Mouse (Mus musculus) embryonic facial prominence, embryonic 12.5 days (tissue): ENCODE data around the gene Vipr2. TPM values are rescaled to one million over a fixed set of nuclear protein-coding genes. Genes with fewer than 3 reads are reported as not detected.

Source experiments
- ATAC-seq: fragments of 200-750 bp; cut with Nextera tagmentation; 2 replicates; pipeline ENCODE4 v1.8.0; 2017; ENCODE audit not compliant: insufficient number of reproducible peaks, insufficient read depth, low FRiP score, low TSS enrichment
- H3K27ac ChIP-seq: fragments of 300-500 bp; sonication (generic); 2 replicates; pipeline ENCODE4 v1.5.1; 2016; ENCODE audit warnings: mild to moderate bottlenecking
- H3K27me3 ChIP-seq: fragments of 300-500 bp; sonication (generic); 2 replicates; pipeline ENCODE4 v1.6.1; 2016; ENCODE audit warnings: mild to moderate bottlenecking, moderate library complexity
- H3K36me3 ChIP-seq: fragments of 300-500 bp; sonication (generic); 2 replicates; pipeline ENCODE4 v1.6.1; 2016; ENCODE audit warnings: mild to moderate bottlenecking
- H3K4me1 ChIP-seq: fragments of 300-500 bp; sonication (generic); 2 replicates; pipeline ENCODE4 v1.6.1; 2016
- H3K4me2 ChIP-seq: fragments of 300-500 bp; sonication (generic); replicated peaks from 2 replicates; pipeline ENCODE4 v1.6.1; 2016; ENCODE audit warnings: mild to moderate bottlenecking, moderate library complexity
- H3K4me3 ChIP-seq: fragments of 300-500 bp; sonication (generic); 2 replicates; pipeline ENCODE4 v1.5.1; 2016; ENCODE audit warnings: mild to moderate bottlenecking
- H3K9ac ChIP-seq: fragments of 300-500 bp; sonication (generic); 2 replicates; pipeline ENCODE4 v1.6.1; 2016; ENCODE audit warnings: mild to moderate bottlenecking, moderate library complexity
- H3K9me3 ChIP-seq: fragments of 300-500 bp; sonication (generic); 2 replicates; pipeline ENCODE4 v1.6.1; 2016; ENCODE audit warnings: mild to moderate bottlenecking, moderate library complexity
- WGBS: fragments of 180-500 bp; shearing (Covaris S2); methylation state at CpG from one replicate; pipeline ENCODE4 v1.1.7; 2016; 5-methylcytosine and 5-hydroxymethylcytosine counted together
- polyA plus RNA-seq: library from polyadenylated mRNA; unstranded; fragments of >200 nt; fragmentation: Nextera tagmentation; extraction: Ambion mirVana; gene quantifications from 2 replicates; pipeline ENCODE4 v1.2.1, GENCODE M21; 2016

Gene Vipr2
- polyA plus RNA-seq, 1 experiment from 2014 or later, result 2.1 TPM

GRCm38 (mm10) chr12:116062194-116062583, 15.3 kb upstream of the Vipr2 start:
- no peaks in the 10 kb centered on the region for H3K27me3 ChIP-seq
- no peak overlapping the region for H3K4me3 ChIP-seq
- peaks cover 40% of the 10 kb centered on the region for H3K9me3 ChIP-seq
- H3K36me3 ChIP-seq, result peaks cover 42% of the 10 kb centered on the region
- H3K9ac ChIP-seq, result no peak overlapping the region
- 0 out of 2 replicates have a peak, but pooled peaks have one; percentile 6 for ATAC-seq
- H3K4me2 ChIP-seq, result no peak overlapping the region
- H3K27ac ChIP-seq, result no peak overlapping the region
- 88% methylated on average over 2 of the region's 2 CpGs for WGBS
- no peaks in the 10 kb centered on the region for H3K4me1 ChIP-seq

GRCm38 (mm10) chr12:116063020-116063419, 14.5 kb upstream of the Vipr2 start:
- no peak for ATAC-seq
- Histone ChIP-seq H3K9ac (no peak overlapping the region), H3K4me3 (no peak overlapping the region), H3K4me2 (no peak overlapping the region), H3K4me1 (no peaks in the 10 kb centered on the region), H3K27ac (no peak overlapping the region), H3K27me3 (no peaks in the 10 kb centered on the region), H3K9me3 (peaks cover 36% of the 10 kb centered on the region), H3K36me3 (peaks cover 36% of the 10 kb centered on the region)
- 96% methylated on average over 4 of the region's 4 CpGs for WGBS

GRCm38 (mm10) chr12:116071023-116071422, 6.5 kb upstream of the Vipr2 start:
- no peaks in the 10 kb centered on the region for H3K4me1 ChIP-seq
- H3K36me3 ChIP-seq, result no peaks in the 10 kb centered on the region
- no peak overlapping the region for H3K4me2 ChIP-seq
- H3K27me3 ChIP-seq, result peaks cover 8% of the 10 kb centered on the region; the same call in 1 of the 2 replicates
- H3K27ac ChIP-seq, result no peak overlapping the region
- no peak overlapping the region for H3K4me3 ChIP-seq
- WGBS, result 23% methylated on average over 3 of the region's 3 CpGs
- H3K9ac ChIP-seq, result no peak overlapping the region
- no peaks in the 10 kb centered on the region for H3K9me3 ChIP-seq
- peak; percentile 70; the same call in 1 of the 2 replicates for ATAC-seq

GRCm38 (mm10) chr12:116077855-116078366, 385 bp downstream of the Vipr2 start:
- peaks cover 23% of the 10 kb centered on the region; the same call in 1 of the 2 replicates for H3K27me3 ChIP-seq
- WGBS, result under 1% methylated on average over 24 of the region's 24 CpGs

GRCm38 (mm10) chr12:116083125-116083524, 5.6 kb downstream of the Vipr2 start:
- H3K4me3 ChIP-seq, result no peak overlapping the region
- H3K4me1 ChIP-seq, result no peaks in the 10 kb centered on the region
- ATAC-seq, result no peak
- no peaks in the 10 kb centered on the region for H3K9me3 ChIP-seq
- H3K4me2 ChIP-seq, result no peak overlapping the region
- H3K36me3 ChIP-seq, result no peaks in the 10 kb centered on the region
- H3K9ac ChIP-seq, result no peak overlapping the region
- peaks cover 10% of the 10 kb centered on the region; the same call in 1 of the 2 replicates for H3K27me3 ChIP-seq
- H3K27ac ChIP-seq, result no peak overlapping the region
- WGBS, result 40% methylated on average over 6 of the region's 6 CpGs

More at GRCm38 (mm10) chr12:116077855-116078366, 385 bp downstream of the Vipr2 start:
- Histone ChIP-seq H3K9me3 (no peaks in the 10 kb centered on the region), H3K4me2 (peak overlapping the region; percentile 92), H3K4me3 (peak overlapping the region; percentile 48), H3K27ac (no peak overlapping the region), H3K4me1 (no peaks in the 10 kb centered on the region), H3K36me3 (no peaks in the 10 kb centered on the region), H3K9ac (peak overlapping the region; percentile 61)
- no peak for ATAC-seq

- no peaks in the 10 kb centered on the region for H3K9me3 ChIP-seq
- no peaks in the 10 kb centered on the region for H3K27me3 ChIP-seq
- H3K36me3 ChIP-seq, result no peaks in the 10 kb centered on the region
- no peak overlapping the region for H3K9ac ChIP-seq
- H3K4me1 ChIP-seq, result no peaks in the 10 kb centered on the region
- ATAC-seq, result no peak
- H3K4me2 ChIP-seq, result no peak overlapping the region
- H3K27ac ChIP-seq, result no peak overlapping the region
- WGBS, result 83% methylated on average over 2 of the region's 2 CpGs
- no peak overlapping the region for H3K4me3 ChIP-seq
These were observed 6.8 kb downstream of the Vipr2 start for GRCm38 (mm10) chr12:116084294-116084693.

- WGBS, result 86% methylated on average over 5 of the region's 5 CpGs
- H3K27me3 ChIP-seq, result no peaks in the 10 kb centered on the region
- H3K36me3 ChIP-seq, result no peaks in the 10 kb centered on the region
- H3K9ac ChIP-seq, result no peak overlapping the region
- H3K4me2 ChIP-seq, result no peak overlapping the region
- H3K27ac ChIP-seq, result no peak overlapping the region
- H3K4me3 ChIP-seq, result no peak overlapping the region
- ATAC-seq, result no peak
- no peaks in the 10 kb centered on the region for H3K9me3 ChIP-seq
- H3K4me1 ChIP-seq, result no peaks in the 10 kb centered on the region
These were observed 9.6 kb downstream of the Vipr2 start for GRCm38 (mm10) chr12:116086951-116087600.

- no peaks in the 10 kb centered on the region for H3K27me3 ChIP-seq
- no peaks in the 10 kb centered on the region for H3K9me3 ChIP-seq
- H3K9ac ChIP-seq, result no peak overlapping the region
- H3K27ac ChIP-seq, result no peak overlapping the region
- no peaks in the 10 kb centered on the region for H3K4me1 ChIP-seq
- no peak overlapping the region for H3K4me2 ChIP-seq
- no peaks in the 10 kb centered on the region for H3K36me3 ChIP-seq
- no peak overlapping the region for H3K4me3 ChIP-seq
- WGBS, result 87% methylated on average over 3 of the region's 3 CpGs
- ATAC-seq, result no peak
These were observed 12.3 kb downstream of the Vipr2 start for GRCm38 (mm10) chr12:116089836-116090235.

GRCm38 (mm10) chr12:116094765-116095555, 17.4 kb downstream of the Vipr2 start:
- H3K4me3 ChIP-seq, result no peak overlapping the region
- H3K4me2 ChIP-seq, result no peak overlapping the region
- no peak for ATAC-seq
- H3K36me3 ChIP-seq, result no peaks in the 10 kb centered on the region
- H3K9ac ChIP-seq, result no peak overlapping the region
- H3K9me3 ChIP-seq, result no peaks in the 10 kb centered on the region
- WGBS, result 88% methylated on average over 14 of the region's 14 CpGs
- no peaks in the 10 kb centered on the region for H3K4me1 ChIP-seq
- no peak overlapping the region for H3K27ac ChIP-seq
- H3K27me3 ChIP-seq, result no peaks in the 10 kb centered on the region

GRCm38 (mm10) chr12:116096361-116096904, 18.9 kb downstream of the Vipr2 start:
- Histone ChIP-seq H3K9ac (no peak overlapping the region), H3K27ac (no peak overlapping the region), H3K36me3 (no peaks in the 10 kb centered on the region), H3K4me3 (no peak overlapping the region), H3K4me2 (no peak overlapping the region), H3K4me1 (no peaks in the 10 kb centered on the region), H3K9me3 (no peaks in the 10 kb centered on the region), H3K27me3 (no peaks in the 10 kb centered on the region)
- ATAC-seq, result no peak
- WGBS, result 72% methylated on average over 3 of the region's 3 CpGs

GRCm38 (mm10) chr12:116097166-116097565, 19.6 kb downstream of the Vipr2 start:
- Histone ChIP-seq H3K27me3 (no peaks in the 10 kb centered on the region), H3K4me1 (no peaks in the 10 kb centered on the region), H3K9me3 (no peaks in the 10 kb centered on the region), H3K36me3 (no peaks in the 10 kb centered on the region), H3K4me2 (no peak overlapping the region), H3K27ac (no peak overlapping the region), H3K9ac (no peak overlapping the region), H3K4me3 (no peak overlapping the region)
- WGBS, result 84% methylated on average over 8 of the region's 8 CpGs
- ATAC-seq, result no peak
